Mouse (Mus musculus) v-Abl transformed pro-B cells (cell line): ENCODE results near the gene Zfp160.
"Not testable (repeated sequence)": the region's sequence is repeated elsewhere in the genome, so short reads cannot be mapped to it uniquely, and the experiment has no call there.

Experiments used
- in situ Hi-C, 2 experiments: fragments of 400-800 bp; cut with MboI; formaldehyde crosslinking; loops; one replicate each; pipeline ENCODE4 v1.15.1; 2025; ENCODE audit not compliant: unreplicated experiment in 2 of 2

Zfp160 gene

GRCm38 (mm10) chr17:21008382-21009331, at the start of gene Zfp160:
Zfp160 (plus strand) TSS chr17:21008903.
- in situ Hi-C loops, result loop anchor here (25.0 kb wide), 2 partner anchors 529 to 729 kb away; partner anchors contain the start of genes Zfp229 (in 2 of the 2) and Zfp52 (in 2 of the 2)

- in situ Hi-C loops, result loop anchor here (25.0 kb wide), 2 partner anchors 477 to 1402 kb away; partner anchors contain the start of genes Zfp758 (in 1 of the 2) and Zfp944 (in 1 of the 2)
These were observed 48.3 kb upstream of the Zfp160 start for GRCm38 (mm10) chr17:20960386-20960785.

- in situ Hi-C loops, result loop anchor here (25.0 kb wide), 2 partner anchors 472 to 1397 kb away; partner anchors contain the start of genes Zfp758 (in 1 of the 2) and Zfp944 (in 1 of the 2)
These were observed 43.3 kb upstream of the Zfp160 start for GRCm38 (mm10) chr17:20965421-20965820.

- in situ Hi-C loops, result loop anchor here (25.0 kb wide), 2 partner anchors 471 to 1396 kb away; partner anchors contain the start of genes Zfp758 (in 1 of the 2) and Zfp944 (in 1 of the 2)
These were observed 42.0 kb upstream of the Zfp160 start for GRCm38 (mm10) chr17:20966681-20967080.

- in situ Hi-C loops, result no loop called here
These were observed 15.0 kb upstream of the Zfp160 start for GRCm38 (mm10) chr17:20993716-20994115.

GRCm38 (mm10) chr17:20996364-20996763, 12.3 kb upstream of the Zfp160 start, which contains the start of gene Vmn1r233:
Vmn1r233 (minus strand) TSS chr17:20996464.
- in situ Hi-C loops, result no loop called here

GRCm38 (mm10) chr17:21009726-21010125, 1.0 kb downstream of the Zfp160 start:
- in situ Hi-C loops, result loop anchor here (25.0 kb wide), 2 partner anchors 528 to 728 kb away; partner anchors contain the start of genes Zfp229 (in 2 of the 2) and Zfp52 (in 2 of the 2)

- in situ Hi-C loops, result loop anchor here (25.0 kb wide), 2 partner anchors 519 to 719 kb away; partner anchors contain the start of genes Zfp229 (in 2 of the 2) and Zfp52 (in 2 of the 2)
These were observed 9.8 kb downstream of the Zfp160 start for GRCm38 (mm10) chr17:21018410-21019080.

GRCm38 (mm10) chr17:21048020-21048419, 39.3 kb downstream of the Zfp160 start:
- in situ Hi-C loops, result not testable (repeated sequence)

- in situ Hi-C loops, result no loop called here
These were observed 42.2 kb downstream of the Zfp160 start for GRCm38 (mm10) chr17:21050901-21051300.

GRCm38 (mm10) chr17:21051341-21051740, 42.6 kb downstream of the Zfp160 start:
- in situ Hi-C loops, result not testable (repeated sequence)

GRCm38 (mm10) chr17:21051919-21052318, 43.2 kb downstream of the Zfp160 start:
- in situ Hi-C loops, result not testable (repeated sequence)

- in situ Hi-C loops, result no loop called here
These were observed 44.6 kb downstream of the Zfp160 start for GRCm38 (mm10) chr17:21053267-21053666.

GRCm38 (mm10) chr17:21055111-21055510, 46.4 kb downstream of the Zfp160 start:
- in situ Hi-C loops, result not testable (repeated sequence)

GRCm38 (mm10) chr17:21065501-21065900, 56.8 kb downstream of the Zfp160 start:
- in situ Hi-C loops, result no loop called here

- in situ Hi-C loops, result no loop called here
These were observed 58.3 kb downstream of the Zfp160 start for GRCm38 (mm10) chr17:21067036-21067435.

GRCm38 (mm10) chr17:21069443-21069842, 60.7 kb downstream of the Zfp160 start:
- in situ Hi-C loops, result not testable (repeated sequence)

- in situ Hi-C loops, result not testable (repeated sequence)
These were observed 62.3 kb downstream of the Zfp160 start for GRCm38 (mm10) chr17:21070971-21071370.
